Mouse (Mus musculus): Measurements from ENCODE around the gene Rassf1. TPM values are rescaled to one million over a fixed set of nuclear protein-coding genes. Genes with fewer than 3 reads are reported as not detected.
"Not testable (repeated sequence)": the region's sequence is repeated elsewhere in the genome, so short reads cannot be mapped to it uniquely, and the experiment has no call there.

Gene Rassf1
- polyA plus RNA-seq, 1 experiment: 63.4 TPM

DNA sequence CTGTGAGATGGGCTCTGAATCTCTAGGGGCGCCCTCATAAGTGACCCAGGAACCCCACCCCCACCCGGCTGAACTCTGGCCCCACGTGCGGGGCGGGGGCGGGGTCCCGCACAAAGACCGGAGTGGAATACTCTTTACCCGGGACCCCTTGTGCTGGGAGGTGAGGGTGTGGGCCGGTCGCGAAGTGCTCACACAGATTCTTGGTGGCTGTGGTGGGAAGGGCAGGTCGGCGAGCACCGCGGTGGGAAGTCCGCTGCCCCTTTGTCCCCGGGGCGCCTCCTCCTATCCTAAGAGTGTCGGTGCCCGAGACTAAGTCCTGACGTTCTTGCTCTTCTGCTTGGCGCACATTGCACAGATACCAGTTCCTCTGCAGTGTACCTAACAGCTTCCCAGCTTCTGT, 17.9 kb downstream of the Rassf1 start:
- Histone ChIP-seq H3K27ac (ENCODE audit: control insufficient read depth, insufficient read depth, low read depth, low read length) (peak overlapping the region; percentile 91), H3K27me3 (ENCODE audit: control insufficient read depth, insufficient read depth, low read length) (no peaks in the 10 kb centered on the region), H3K4me1 (ENCODE audit: control insufficient read depth, insufficient read depth, low read length) (peaks cover 23% of the 10 kb centered on the region), H3K4me3 (ENCODE audit: control insufficient read depth, low read depth, low read length) (peak overlapping the region; percentile 93), H3K36me3 (ENCODE audit: control insufficient read depth, insufficient read depth, low read length) (no peaks in the 10 kb centered on the region)
- TF ChIP-seq CTCF (IDR thresholded peaks at IDR 0.05; ENCODE audit: control insufficient read depth, insufficient read depth, insufficient replicate concordance, low read depth, low read length): no peak
- TF ChIP-seq POLR2A (IDR thresholded peaks at IDR 0.05; ENCODE audit: control insufficient read depth, low read depth, low read length): no peak

DNA sequence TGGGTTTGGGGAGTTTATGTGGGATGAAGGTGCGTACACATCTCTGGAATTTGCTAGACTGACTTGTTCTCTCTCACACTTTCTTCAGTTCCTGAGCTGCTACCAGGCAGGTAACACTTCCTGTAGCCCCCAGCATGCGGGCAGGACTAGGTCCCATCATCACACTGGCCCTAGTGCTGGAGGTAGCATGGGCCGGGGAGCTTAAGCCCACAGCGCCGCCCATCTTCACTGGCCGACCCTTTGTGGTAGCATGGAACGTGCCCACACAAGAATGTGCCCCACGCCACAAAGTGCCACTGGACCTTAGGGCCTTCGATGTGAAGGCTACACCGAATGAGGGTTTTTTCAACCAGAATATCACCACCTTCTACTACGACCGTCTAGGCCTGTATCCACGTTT, 18.7 kb downstream of the Rassf1 start:
- Histone ChIP-seq H3K27me3 (ENCODE audit: control insufficient read depth, insufficient read depth, low read length) (no peaks in the 10 kb centered on the region), H3K36me3 (ENCODE audit: control insufficient read depth, insufficient read depth, low read length) (no peaks in the 10 kb centered on the region), H3K27ac (ENCODE audit: control insufficient read depth, insufficient read depth, low read depth, low read length) (no peak overlapping the region), H3K4me3 (ENCODE audit: control insufficient read depth, low read depth, low read length) (no peak overlapping the region), H3K4me1 (ENCODE audit: control insufficient read depth, insufficient read depth, low read length) (peaks cover 23% of the 10 kb centered on the region)
- TF ChIP-seq POLR2A (IDR thresholded peaks at IDR 0.05; ENCODE audit: control insufficient read depth, low read depth, low read length): no peak
- no peak for TF ChIP-seq CTCF (IDR thresholded peaks at IDR 0.05; ENCODE audit: control insufficient read depth, insufficient read depth, insufficient replicate concordance, low read depth, low read length)

DNA sequence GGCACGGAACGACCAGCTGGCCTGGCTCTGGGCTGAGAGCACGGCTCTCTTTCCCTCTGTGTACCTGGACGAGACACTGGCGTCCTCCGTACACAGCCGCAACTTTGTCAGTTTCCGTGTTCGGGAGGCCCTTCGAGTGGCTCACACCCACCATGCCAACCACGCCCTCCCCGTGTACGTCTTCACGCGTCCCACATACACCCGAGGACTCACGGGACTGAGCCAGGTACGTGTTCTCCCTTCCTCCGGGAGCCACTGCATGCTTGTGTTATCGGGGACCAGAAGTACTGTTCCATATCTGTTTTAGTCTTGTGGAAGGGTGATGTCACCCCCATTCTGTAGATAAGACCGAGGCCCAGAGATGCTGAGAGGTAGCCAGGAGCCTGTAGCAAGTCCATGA, 19.5 kb downstream of the Rassf1 start:
- Histone ChIP-seq H3K4me1 (ENCODE audit: control insufficient read depth, insufficient read depth, low read length) (peaks cover 23% of the 10 kb centered on the region), H3K27me3 (ENCODE audit: control insufficient read depth, insufficient read depth, low read length) (no peaks in the 10 kb centered on the region), H3K36me3 (ENCODE audit: control insufficient read depth, insufficient read depth, low read length) (no peaks in the 10 kb centered on the region), H3K4me3 (ENCODE audit: control insufficient read depth, low read depth, low read length) (no peak overlapping the region), H3K27ac (ENCODE audit: control insufficient read depth, insufficient read depth, low read depth, low read length) (no peak overlapping the region)
- TF ChIP-seq POLR2A (IDR thresholded peaks at IDR 0.05; ENCODE audit: control insufficient read depth, low read depth, low read length): no peak
- no peak for TF ChIP-seq CTCF (IDR thresholded peaks at IDR 0.05; ENCODE audit: control insufficient read depth, insufficient read depth, insufficient replicate concordance, low read depth, low read length)

DNA sequence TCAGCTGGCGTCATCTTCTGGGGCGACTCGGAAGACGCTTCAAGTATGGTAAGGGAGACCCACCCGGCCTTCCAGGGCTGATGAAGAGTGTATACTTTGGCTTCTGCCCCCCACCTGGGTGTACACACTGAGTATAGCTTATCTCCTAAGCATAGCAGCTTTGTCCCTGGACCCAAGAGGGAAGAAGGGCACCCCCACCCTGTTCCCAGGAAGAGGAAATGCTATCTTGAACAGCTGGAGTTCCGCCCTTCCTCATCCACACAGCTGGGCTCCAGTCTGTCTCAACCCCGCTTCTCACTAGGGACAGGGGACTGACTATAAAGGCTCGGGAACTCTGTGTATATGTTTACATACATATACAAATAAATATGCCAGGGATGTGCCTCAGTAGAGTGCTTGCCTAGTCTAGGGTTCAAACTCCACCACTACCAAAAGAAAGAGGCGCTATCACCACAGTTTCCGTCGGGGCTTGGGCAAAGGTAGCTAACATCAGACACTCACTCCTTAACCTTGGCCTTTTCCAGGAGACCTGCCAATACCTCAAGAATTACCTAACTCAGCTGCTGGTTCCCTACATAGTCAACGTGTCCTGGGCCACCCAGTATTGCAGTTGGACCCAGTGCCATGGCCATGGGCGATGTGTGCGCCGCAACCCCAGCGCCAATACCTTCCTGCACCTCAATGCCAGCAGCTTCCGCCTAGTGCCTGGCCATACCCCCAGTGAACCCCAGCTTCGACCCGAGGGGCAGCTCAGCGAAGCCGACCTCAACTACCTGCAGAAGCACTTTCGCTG, 20.4 kb downstream of the Rassf1 start:
- H3K27ac ChIP-seq (ENCODE audit: control insufficient read depth, insufficient read depth, low read depth, low read length): no peak overlapping the region
- no peak for TF ChIP-seq POLR2A (IDR thresholded peaks at IDR 0.05; ENCODE audit: control insufficient read depth, low read depth, low read length)
- TF ChIP-seq CTCF (IDR thresholded peaks at IDR 0.05; ENCODE audit: control insufficient read depth, insufficient read depth, insufficient replicate concordance, low read depth, low read length): no peak
- H3K27me3 ChIP-seq (ENCODE audit: control insufficient read depth, insufficient read depth, low read length): no peaks in the 10 kb centered on the region
- no peak overlapping the region for H3K4me3 ChIP-seq (ENCODE audit: control insufficient read depth, low read depth, low read length)
- H3K36me3 ChIP-seq (ENCODE audit: control insufficient read depth, insufficient read depth, low read length): no peaks in the 10 kb centered on the region
- peaks cover 24% of the 10 kb centered on the region for H3K4me1 ChIP-seq (ENCODE audit: control insufficient read depth, insufficient read depth, low read length)

DNA sequence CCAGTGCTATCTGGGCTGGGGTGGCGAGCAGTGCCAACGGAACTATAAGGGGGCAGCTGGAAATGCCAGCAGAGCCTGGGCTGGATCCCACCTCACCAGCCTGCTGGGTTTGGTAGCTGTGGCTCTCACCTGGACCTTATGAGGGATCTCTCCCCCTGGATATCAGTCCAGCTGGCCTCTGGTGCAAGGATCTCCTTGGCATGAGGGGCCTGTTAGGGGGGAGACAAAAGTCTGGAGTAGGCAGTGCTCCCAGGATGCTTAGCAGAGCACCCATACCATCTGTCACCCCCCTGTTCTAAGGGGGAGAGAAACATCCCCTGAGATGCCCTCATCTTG, 20.9 kb downstream of the Rassf1 start:
- no peak for TF ChIP-seq CTCF (IDR thresholded peaks at IDR 0.05; ENCODE audit: control insufficient read depth, insufficient read depth, insufficient replicate concordance, low read depth, low read length)
- TF ChIP-seq POLR2A (IDR thresholded peaks at IDR 0.05; ENCODE audit: control insufficient read depth, low read depth, low read length): no peak
- Histone ChIP-seq H3K27ac (ENCODE audit: control insufficient read depth, insufficient read depth, low read depth, low read length) (no peak overlapping the region), H3K4me3 (ENCODE audit: control insufficient read depth, low read depth, low read length) (no peak overlapping the region), H3K36me3 (ENCODE audit: control insufficient read depth, insufficient read depth, low read length) (no peaks in the 10 kb centered on the region), H3K4me1 (ENCODE audit: control insufficient read depth, insufficient read depth, low read length) (peaks cover 23% of the 10 kb centered on the region), H3K27me3 (ENCODE audit: control insufficient read depth, insufficient read depth, low read length) (no peaks in the 10 kb centered on the region)

DNA sequence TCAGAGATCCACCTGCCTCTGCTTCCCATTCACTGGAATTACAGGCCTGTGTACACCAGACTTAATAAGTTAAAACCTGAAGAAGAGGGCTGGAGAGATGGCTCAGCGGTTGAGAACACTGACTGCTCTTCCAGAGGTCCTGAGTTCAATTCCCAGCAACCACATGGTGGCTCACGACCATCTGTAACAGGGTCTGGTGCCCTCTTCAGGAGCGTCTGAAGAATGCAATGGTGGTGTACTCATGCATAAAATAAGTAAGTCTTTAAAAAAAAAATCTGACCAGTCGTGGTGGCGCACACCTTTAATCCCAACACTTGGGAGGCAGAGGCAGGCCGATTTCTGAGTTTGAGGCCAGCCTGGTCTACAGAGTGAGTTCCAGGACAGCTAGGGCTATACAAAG, 22.4 kb downstream of the Rassf1 start:
- not testable (repeated sequence) for H3K36me3 ChIP-seq (ENCODE audit: control insufficient read depth, insufficient read depth, low read length); H3K27me3 ChIP-seq (ENCODE audit: control insufficient read depth, insufficient read depth, low read length); H3K4me3 ChIP-seq (ENCODE audit: control insufficient read depth, low read depth, low read length); H3K27ac ChIP-seq (ENCODE audit: control insufficient read depth, insufficient read depth, low read depth, low read length)
- H3K4me1 ChIP-seq (ENCODE audit: control insufficient read depth, insufficient read depth, low read length): peaks cover 12% of the 10 kb centered on the region

DNA sequence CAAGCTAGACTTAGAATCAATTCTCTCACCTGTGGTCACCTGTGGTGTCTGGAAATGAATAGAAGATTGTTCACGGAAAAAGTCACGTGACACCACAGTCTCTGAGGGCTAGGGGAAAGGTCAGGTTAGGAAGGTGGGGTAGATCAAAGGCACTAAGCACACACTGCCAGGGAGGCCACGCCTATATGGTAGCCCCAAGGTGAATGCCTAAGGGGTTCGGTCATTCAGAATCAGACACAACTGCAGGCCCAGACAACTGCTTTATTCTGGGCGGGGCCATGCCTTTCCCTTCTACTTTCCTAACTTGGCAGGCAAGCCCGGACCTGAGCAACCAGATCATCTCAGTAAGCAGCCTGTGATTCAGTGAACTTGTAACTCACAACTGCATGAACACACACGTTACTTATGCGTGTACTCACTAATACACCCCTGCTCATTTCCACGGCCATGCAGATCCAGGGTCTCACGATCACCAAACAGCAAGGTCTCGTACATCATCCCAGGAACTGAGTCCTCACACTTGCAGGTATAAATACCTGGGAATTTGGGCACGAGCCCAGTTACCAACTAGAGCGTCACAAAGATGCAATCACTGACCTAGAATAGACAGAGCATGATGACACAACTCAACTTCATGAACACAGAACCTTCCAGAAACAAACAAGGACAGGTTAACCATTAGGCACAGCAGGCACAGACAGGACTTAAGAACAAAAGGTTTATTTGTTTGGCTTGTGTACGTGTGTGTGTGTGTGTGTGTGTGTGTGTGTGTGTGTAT, 24.4 kb downstream of the Rassf1 start:
- H3K27me3 ChIP-seq (ENCODE audit: control insufficient read depth, insufficient read depth, low read length): no peaks in the 10 kb centered on the region
- H3K36me3 ChIP-seq (ENCODE audit: control insufficient read depth, insufficient read depth, low read length): no peaks in the 10 kb centered on the region
- H3K4me1 ChIP-seq (ENCODE audit: control insufficient read depth, insufficient read depth, low read length): peaks cover 3% of the 10 kb centered on the region
- H3K27ac ChIP-seq (ENCODE audit: control insufficient read depth, insufficient read depth, low read depth, low read length): no peak overlapping the region
- H3K4me3 ChIP-seq (ENCODE audit: control insufficient read depth, low read depth, low read length): no peak overlapping the region
- TF ChIP-seq CTCF (IDR thresholded peaks at IDR 0.05; ENCODE audit: control insufficient read depth, insufficient read depth, insufficient replicate concordance, low read depth, low read length) (no peak), POLR2A (IDR thresholded peaks at IDR 0.05; ENCODE audit: control insufficient read depth, low read depth, low read length) (no peak)

Data from testis, adult 2 months (tissue).